Mouse (Mus musculus) spleen, adult 2 months (tissue): ENCODE data around the gene Fam83c. TPM values are rescaled to one million over a fixed set of nuclear protein-coding genes. Genes with fewer than 3 reads are reported as not detected.

Experiments used
- DNase-seq, 2 experiments: peaks; one replicate each; pipeline versions ENCODE4 v3.0.0 to v3.0.0-alpha.2; 2012 to 2021; ENCODE audit warnings: low spot score in 2 of 2, low read depth in 1 of 2
- H3K27ac ChIP-seq: fragments of 200-500 bp; 2 replicates; pipeline ENCODE4 v1.5.1; 2012; ENCODE audit warnings: low read length, inconsistent platforms; ENCODE audit not compliant: insufficient read depth
- H3K27me3 ChIP-seq: fragments of 200-500 bp; 2 replicates; pipeline ENCODE4 v1.6.1; 2012; ENCODE audit warnings: mild to moderate bottlenecking, moderate library complexity, low read length, inconsistent platforms; ENCODE audit not compliant: control insufficient read depth, insufficient read depth
- H3K36me3 ChIP-seq: fragments of 200-500 bp; 2 replicates; pipeline ENCODE4 v1.6.1; 2012; ENCODE audit warnings: mild to moderate bottlenecking, low read length, inconsistent platforms; ENCODE audit not compliant: control insufficient read depth, insufficient read depth
- H3K4me1 ChIP-seq: fragments of 200-500 bp; 2 replicates; pipeline ENCODE4 v1.6.1; 2011; ENCODE audit warnings: inconsistent platforms; ENCODE audit not compliant: control insufficient read depth, insufficient read depth, insufficient read length
- H3K4me3 ChIP-seq: fragments of 200-500 bp; 2 replicates; pipeline ENCODE4 v1.5.1; 2011; ENCODE audit warnings: mild to moderate bottlenecking, inconsistent platforms; ENCODE audit not compliant: insufficient read depth, insufficient read length; ENCODE audit errors: extremely low read depth
- CTCF ChIP-seq: fragments of 200-500 bp; IDR thresholded peaks from 2 replicates; pipeline ENCODE4 v1.5.1; 2011; ENCODE audit warnings: mild to moderate bottlenecking, inconsistent platforms; ENCODE audit not compliant: insufficient read depth, insufficient read length, insufficient replicate concordance; ENCODE audit errors: extremely low read depth
- POLR2A ChIP-seq: fragments of 200-500 bp; IDR thresholded peaks from 2 replicates; pipeline ENCODE4 v1.6.1; 2011; ENCODE audit warnings: low read depth, low read length, inconsistent platforms
- WGBS: fragments of 180-500 bp; shearing (Covaris S2); methylation state at CpG from one replicate; pipeline ENCODE4 v1.1.7; 2018; 5-methylcytosine and 5-hydroxymethylcytosine counted together
- polyA plus RNA-seq: library from polyadenylated mRNA; depleted of rRNA; stranded (reverse); fragments of >200 nt; gene quantifications from 2 replicates; pipeline ENCODE4 v1.2.3, GENCODE M21; 2012

Gene Fam83c
- polyA plus RNA-seq, 1 experiment, result not detected

DNA sequence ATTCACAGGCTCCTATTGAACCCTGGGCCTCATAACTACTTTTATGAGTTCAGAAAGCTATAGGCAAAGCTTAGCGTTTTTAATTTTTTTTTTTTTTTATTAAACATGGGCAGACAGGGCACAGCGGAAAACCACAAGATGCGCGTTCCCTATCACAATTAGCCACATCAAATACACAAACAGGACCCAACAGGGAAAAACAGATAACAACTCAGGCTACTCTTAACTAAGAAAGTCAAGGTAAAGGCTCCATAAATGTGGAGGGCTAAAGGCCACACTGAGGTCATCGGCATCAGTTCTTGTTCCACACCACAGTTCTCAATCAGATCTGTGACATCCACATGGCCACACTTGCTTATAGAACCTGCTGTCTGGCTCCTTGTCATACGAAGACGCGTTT, 33.7 kb upstream of the Fam83c start:
- DNase-seq, result no peak
- Histone ChIP-seq H3K4me3 (no peak overlapping the region), H3K36me3 (peaks cover 3% of the 10 kb centered on the region; the same call in 1 of the 2 replicates), H3K27ac (no peak overlapping the region), H3K4me1 (no peaks in the 10 kb centered on the region), H3K27me3 (no peaks in the 10 kb centered on the region)
- no peak for TF ChIP-seq POLR2A
- no peak for TF ChIP-seq CTCF
- WGBS, result 76% methylated on average over 8 of the region's 8 CpGs

DNA sequence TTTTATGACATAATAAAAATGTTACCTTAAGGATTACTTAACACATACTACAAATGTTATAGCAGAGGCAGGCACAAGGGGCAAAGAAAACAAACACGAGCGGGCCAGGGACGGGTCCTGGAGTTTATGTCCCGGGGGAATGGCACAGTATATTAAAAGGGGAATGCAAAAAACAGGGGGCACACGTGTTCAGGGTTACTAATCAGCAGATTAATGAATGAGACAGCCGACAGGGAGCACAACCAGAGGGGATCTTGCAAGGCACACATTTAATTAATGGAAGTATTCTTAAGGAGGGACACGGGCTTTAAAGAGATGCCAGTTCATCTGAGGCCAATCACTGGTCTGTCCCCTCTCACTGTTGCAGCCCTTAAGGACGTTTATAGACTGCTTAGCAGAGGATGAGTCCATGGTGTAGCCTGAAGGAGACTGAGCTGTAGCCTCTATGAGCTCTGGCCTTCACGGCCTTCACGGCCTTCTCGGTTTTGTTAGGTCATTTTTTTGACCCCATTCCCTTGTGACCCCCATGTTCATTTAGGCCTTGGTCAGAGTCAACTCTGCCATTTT, 28.7 kb upstream of the Fam83c start:
- no peak for DNase-seq
- 93% methylated on average over 11 of the region's 11 CpGs for WGBS
- Histone ChIP-seq H3K27me3 (no peaks in the 10 kb centered on the region), H3K4me1 (no peaks in the 10 kb centered on the region), H3K27ac (no peak overlapping the region), H3K4me3 (no peak overlapping the region), H3K36me3 (no peaks in the 10 kb centered on the region)
- TF ChIP-seq CTCF, result no peak
- TF ChIP-seq POLR2A, result no peak

DNA sequence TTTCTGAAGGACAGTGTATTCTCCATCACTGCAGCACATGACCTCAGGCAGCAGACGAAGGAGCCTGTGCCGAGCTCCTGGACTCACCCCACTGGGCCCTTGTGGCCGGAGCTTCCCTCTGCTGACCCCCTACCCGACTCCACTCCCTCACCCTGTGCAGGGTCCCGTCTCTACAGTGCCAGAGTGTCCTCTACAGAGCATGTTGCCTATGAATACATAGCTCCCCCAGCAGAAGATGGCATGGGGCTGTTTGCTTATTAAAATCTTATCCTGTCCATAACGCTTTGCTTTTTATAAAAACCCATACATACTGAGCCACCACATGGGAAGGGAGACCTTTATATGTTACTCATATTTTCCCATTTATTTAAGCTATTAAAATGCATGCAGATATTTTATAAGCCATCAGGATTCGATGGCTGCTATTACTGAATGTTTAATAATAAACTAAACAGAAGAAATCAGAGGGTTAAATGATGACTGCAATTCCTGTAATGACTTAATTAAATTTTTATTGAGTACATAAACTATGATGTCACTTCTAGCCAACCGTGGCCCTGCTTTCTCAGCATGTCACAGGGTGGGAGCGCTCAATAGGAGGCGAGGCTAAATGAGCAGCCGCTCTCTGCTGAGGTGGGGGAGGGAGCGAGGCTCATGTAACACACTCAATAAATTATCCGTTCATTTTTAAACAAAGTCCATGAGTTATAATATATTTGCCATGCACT, 28.1 kb upstream of the Fam83c start:
- 92% methylated on average over 13 of the region's 13 CpGs for WGBS
- H3K36me3 ChIP-seq, result peaks cover under 1% of the 10 kb centered on the region; the same call in 1 of the 2 replicates

DNA sequence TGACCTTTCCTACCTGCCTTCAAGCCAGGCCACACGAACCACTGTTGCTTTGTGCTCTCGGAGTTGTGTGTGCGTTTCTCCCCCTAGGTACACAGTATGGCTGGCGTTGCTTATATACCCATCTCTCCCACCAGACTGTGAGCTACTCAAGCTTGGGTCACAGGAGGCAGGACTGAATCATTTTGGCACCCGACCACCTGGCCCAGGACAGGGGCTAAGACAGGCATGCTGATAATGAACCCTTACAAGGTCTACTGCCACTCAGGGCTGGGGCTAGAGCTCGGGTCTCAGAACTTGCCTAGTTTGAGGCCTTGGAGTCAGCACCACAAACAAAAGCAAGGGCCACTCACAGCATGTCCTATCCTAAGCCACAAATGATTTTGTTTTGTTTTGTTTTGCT, 26.9 kb upstream of the Fam83c start:
- no peak overlapping the region for H3K4me3 ChIP-seq
- H3K4me1 ChIP-seq, result no peaks in the 10 kb centered on the region
- no peak for DNase-seq
- H3K27me3 ChIP-seq, result no peaks in the 10 kb centered on the region
- no peak overlapping the region for H3K27ac ChIP-seq
- WGBS, result 92% methylated on average over 6 of the region's 6 CpGs
- H3K36me3 ChIP-seq, result peaks cover 5% of the 10 kb centered on the region
- TF ChIP-seq CTCF, result no peak
- TF ChIP-seq POLR2A, result no peak

More for the DNA sequence above, 28.1 kb upstream of the Fam83c start:
- no peak for DNase-seq
- no peak for TF ChIP-seq POLR2A
- no peak for TF ChIP-seq CTCF
- no peaks in the 10 kb centered on the region for H3K4me1 ChIP-seq
- no peak overlapping the region for H3K4me3 ChIP-seq
- H3K27ac ChIP-seq, result no peak overlapping the region
- no peaks in the 10 kb centered on the region for H3K27me3 ChIP-seq

DNA sequence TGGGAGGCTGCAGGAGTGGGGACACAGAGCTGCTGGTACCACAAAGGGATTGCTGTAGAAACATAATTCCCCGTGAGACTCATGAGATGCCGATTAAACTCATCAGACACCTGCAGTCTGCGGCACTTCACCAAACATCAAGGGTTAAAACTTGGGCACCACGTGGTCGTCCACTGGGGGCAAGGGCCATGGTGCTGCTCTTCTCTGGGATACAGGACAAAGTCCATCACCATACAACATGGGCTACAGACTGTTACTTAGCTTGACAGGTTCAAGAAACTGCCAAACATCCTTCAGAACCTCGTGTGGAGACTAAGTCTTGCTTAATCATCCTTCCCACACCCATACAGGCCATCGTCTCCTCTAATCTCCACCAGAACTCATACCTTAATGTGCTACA, 25.4 kb upstream of the Fam83c start:
- Histone ChIP-seq H3K36me3 (peaks cover 5% of the 10 kb centered on the region), H3K4me1 (no peaks in the 10 kb centered on the region), H3K4me3 (no peak overlapping the region), H3K27me3 (no peaks in the 10 kb centered on the region), H3K27ac (no peak overlapping the region)
- WGBS, result 88% methylated on average over 7 of the region's 7 CpGs
- no peak for DNase-seq
- TF ChIP-seq CTCF (no peak), POLR2A (no peak)

DNA sequence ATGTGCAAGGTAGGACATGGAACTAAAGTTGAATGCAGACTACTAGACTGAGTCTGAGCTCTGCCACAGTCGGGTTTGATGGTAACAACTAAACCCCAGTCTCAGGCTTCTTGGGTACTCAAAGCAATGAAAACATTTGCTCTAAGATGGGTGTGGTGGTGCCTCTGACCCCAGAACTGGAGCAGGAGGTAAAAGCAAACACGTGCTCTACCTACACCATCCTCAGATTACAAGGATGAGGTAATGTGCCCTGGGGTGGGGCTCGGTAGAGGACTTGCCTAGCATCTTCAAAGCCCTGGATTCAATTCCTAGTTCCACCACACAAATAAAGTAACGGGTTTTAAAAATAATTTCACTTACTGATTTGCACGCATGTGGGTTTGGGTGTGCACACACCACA, 17.9 kb upstream of the Fam83c start:
- no peaks in the 10 kb centered on the region for H3K27me3 ChIP-seq
- H3K4me1 ChIP-seq, result no peaks in the 10 kb centered on the region
- 95% methylated on average over 5 of the region's 5 CpGs for WGBS
- TF ChIP-seq POLR2A, result no peak
- no peak for TF ChIP-seq CTCF
- no peak overlapping the region for H3K4me3 ChIP-seq
- peaks cover 20% of the 10 kb centered on the region for H3K36me3 ChIP-seq
- no peak overlapping the region for H3K27ac ChIP-seq
- DNase-seq, result no peak

DNA sequence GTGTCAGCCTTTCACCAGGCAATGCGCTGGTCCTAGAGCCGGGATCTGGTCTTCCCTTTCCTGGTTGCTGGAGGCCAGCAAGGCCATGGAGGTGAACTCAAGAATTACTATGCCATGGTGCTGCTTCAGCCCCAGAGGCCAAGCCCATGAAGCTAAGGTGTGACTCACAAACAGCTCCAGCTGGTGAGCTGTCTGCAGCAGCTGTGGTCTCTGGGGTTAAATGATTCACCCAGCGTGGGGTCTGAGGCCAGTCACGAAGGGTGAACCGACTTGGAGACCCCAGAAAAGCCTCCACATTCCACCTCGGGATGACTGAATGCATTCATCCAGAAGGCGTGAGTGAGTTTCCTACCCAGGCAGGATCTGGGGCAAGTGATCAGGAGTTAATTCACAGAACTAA, 15.5 kb upstream of the Fam83c start:
- 91% methylated on average over 7 of the region's 7 CpGs for WGBS
- H3K27me3 ChIP-seq, result no peaks in the 10 kb centered on the region
- H3K27ac ChIP-seq, result no peak overlapping the region
- no peak for TF ChIP-seq POLR2A
- TF ChIP-seq CTCF, result no peak
- H3K4me3 ChIP-seq, result no peak overlapping the region
- DNase-seq, result no peak
- no peaks in the 10 kb centered on the region for H3K4me1 ChIP-seq
- H3K36me3 ChIP-seq, result peaks cover 29% of the 10 kb centered on the region
